Mouse (Mus musculus) heart, postnatal 0 days (tissue): ENCODE data around the gene Prr15l.

Source experiments
- CTCF ChIP-seq: IDR thresholded peaks from 2 replicates; pipeline ENCODE4 v1.5.1; 2016; ENCODE audit warnings: antibody characterized with exemption, control low read depth, low read depth
- EP300 ChIP-seq: IDR thresholded peaks from 2 replicates; pipeline ENCODE4 v1.6.1; 2016; ENCODE audit warnings: antibody characterized with exemption, low read depth

DNA sequence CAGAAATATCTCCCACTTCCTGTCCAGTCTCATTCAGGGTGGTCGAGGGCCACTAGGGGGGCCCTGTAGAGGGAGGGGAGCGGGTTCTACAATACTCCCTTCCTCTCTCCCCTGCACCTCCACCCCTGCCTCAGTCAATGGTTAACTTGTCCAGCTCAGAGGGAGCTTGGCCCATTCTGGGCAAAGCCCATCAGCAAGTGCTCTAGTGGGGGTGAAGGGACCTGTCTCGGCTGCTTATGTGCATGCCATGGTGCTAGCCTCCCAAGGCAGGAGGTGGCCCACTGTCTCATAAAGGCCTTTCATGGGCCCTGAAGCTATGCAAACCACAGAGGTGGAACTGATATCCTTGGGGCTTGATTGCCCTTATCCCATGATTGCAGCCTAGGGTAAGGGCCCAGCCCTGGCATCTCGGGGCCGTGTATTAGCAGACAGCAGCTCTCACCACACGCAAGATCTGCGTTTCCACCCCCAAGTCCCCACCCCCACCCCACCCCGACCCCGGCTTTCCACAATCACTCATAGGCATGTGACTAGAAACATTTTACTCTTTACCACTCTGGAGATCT lies 1.9 kb downstream of the Prr15l start:
- no peak for TF ChIP-seq EP300
- TF ChIP-seq CTCF = no peak
